8 mouse cellular contexts compared by ENCODE assay signal in genomic region chr15:103339961-103340337, GRCm38 (mm10). TPM values are rescaled to one million over a fixed set of nuclear protein-coding genes. Genes with fewer than 3 reads are reported as not detected.
A peak's percentile ranks its signal among the peaks of the same experiment; 100 is the strongest.
DNase-seq lines count a peak whose midpoint lies in the region; ATAC-seq and TF ChIP-seq lines count a peak whose summit lies in the region.

Zfp385a (minus strand) TSS chr15:103340093.

- H3K4me3 ChIP-seq in ES-E14 (ENCODE audit: insufficient read depth in 1 of 2, low read depth in 1 of 2, low read length in 2 of 2, poor library complexity in 1 of 2, severe bottlenecking in 1 of 2), result peak within 1 kb of the TSS; percentile 71 to 88
- H3K4me3 ChIP-seq in embryonic facial prominence, embryonic 14.5 days (ENCODE audit: low read depth, low read length), result peak within 1 kb of the TSS; percentile 53
- H3K4me3 ChIP-seq in heart, postnatal 0 days (ENCODE audit: low read depth, low read length), result peak within 1 kb of the TSS; percentile 52
- H3K4me3 ChIP-seq in lung, embryonic 16.5 days (ENCODE audit: low read length), result peak within 1 kb of the TSS; percentile 60

- peak; percentile 44 for ATAC-seq in embryonic facial prominence, embryonic 14.5 days (ENCODE audit: low read depth)
- ATAC-seq in heart, postnatal 0 days (ENCODE audit: insufficient read depth, low read depth), result peak; percentile 18; the same call in 1 of the 2 replicates
- ATAC-seq in lung, embryonic 16.5 days (ENCODE audit: low read depth), result peak; percentile 51

- peak within 1 kb of the TSS; percentile 69 for H3K4me2 ChIP-seq in embryonic facial prominence, embryonic 14.5 days (ENCODE audit: low read depth, low read length)
- H3K4me2 ChIP-seq in heart, postnatal 0 days (ENCODE audit: low read depth, low read length), result peak within 1 kb of the TSS; percentile 75
- H3K4me2 ChIP-seq in lung, embryonic 16.5 days (ENCODE audit: low read depth, low read length), result peak within 1 kb of the TSS; percentile 89

- H3K9me3 ChIP-seq in ES-E14 (ENCODE audit: control insufficient read depth, insufficient read depth, low read depth, low read length), result no peaks in the 10 kb centered on the region
- no peaks in the 10 kb centered on the region for H3K9me3 ChIP-seq in embryonic facial prominence, embryonic 14.5 days (ENCODE audit: control insufficient read depth, low read length)
- H3K9me3 ChIP-seq in heart, postnatal 0 days (replicated peaks; ENCODE audit: control insufficient read depth, low read length), result no peaks in the 10 kb centered on the region
- no peaks in the 10 kb centered on the region for H3K9me3 ChIP-seq in lung, embryonic 16.5 days (ENCODE audit: control insufficient read depth, low read length)

- DNase-seq in B cell, adult 2 months, result peak; percentile 79 to 82
- no peak for DNase-seq in ES-E14 (ENCODE audit: low read depth, low spot score)
- DNase-seq in embryonic facial prominence, embryonic 14.5 days (ENCODE audit: low spot score), result no peak
- DNase-seq in heart, postnatal 0 days (ENCODE audit: low spot score), result no peak
- peak in 1 of 2 experiments; percentile 64 for DNase-seq in layer of hippocampus, adult 8-10 months (ENCODE audit: low spot score in 2 of 2)
- DNase-seq in right cerebral cortex, postnatal 10 days (ENCODE audit: low spot score in 2 of 2), result peak; percentile 88 to 89
- DNase-seq in adipocyte (ENCODE audit: low spot score), result no peak

- no peak for TF ChIP-seq CTCF in heart, postnatal 0 days (IDR thresholded peaks at IDR 0.05; ENCODE audit: low read depth)

- peaks cover 12% of the 10 kb centered on the region for H3K36me3 ChIP-seq in ES-E14 (ENCODE audit: control insufficient read depth, insufficient read depth, low read length, poor library complexity, severe bottlenecking)
- H3K36me3 ChIP-seq in embryonic facial prominence, embryonic 14.5 days (ENCODE audit: control insufficient read depth, insufficient read depth, low read length), result peaks cover 14% of the 10 kb centered on the region
- peaks cover 17% of the 10 kb centered on the region for H3K36me3 ChIP-seq in heart, postnatal 0 days (replicated peaks; ENCODE audit: control insufficient read depth, insufficient read depth, low read length)
- H3K36me3 ChIP-seq in lung, embryonic 16.5 days (ENCODE audit: control insufficient read depth, insufficient read depth, low read length), result peaks cover 8% of the 10 kb centered on the region

- in situ Hi-C loops in ES-E14 (cut with MboI; ENCODE audit: low sequenced_read_pairs in 2 of 2, unreplicated experiment in 2 of 2), result no loop called here

- peaks cover 8% of the 10 kb centered on the region; the same call in 1 of the 2 replicates for H3K27me3 ChIP-seq in embryonic facial prominence, embryonic 14.5 days (replicated peaks; ENCODE audit: control insufficient read depth, insufficient read depth, low read length)
- peaks cover 37% of the 10 kb centered on the region for H3K27me3 ChIP-seq in heart, postnatal 0 days (ENCODE audit: control insufficient read depth, insufficient read depth, low read length)
- peaks cover 42% of the 10 kb centered on the region for H3K27me3 ChIP-seq in lung, embryonic 16.5 days (ENCODE audit: control insufficient read depth, insufficient read depth, low read depth, low read length)

- no peak within 1 kb of the TSS for H3K27ac ChIP-seq in ES-E14 (ENCODE audit: insufficient read depth, low read depth, low read length, poor library complexity, severe bottlenecking)
- no peak within 1 kb of the TSS; the same call in 1 of the 2 replicates for H3K27ac ChIP-seq in embryonic facial prominence, embryonic 14.5 days (replicated peaks; ENCODE audit: low read depth, low read length)
- H3K27ac ChIP-seq in heart, postnatal 0 days (ENCODE audit: low read depth), result no peak within 1 kb of the TSS
- no peak within 1 kb of the TSS for H3K27ac ChIP-seq in lung, embryonic 16.5 days (ENCODE audit: low read length)

- H3K4me1 ChIP-seq in ES-E14 (ENCODE audit: control insufficient read depth in 2 of 2, insufficient read depth in 2 of 2, low read length in 2 of 2, poor library complexity in 1 of 2), result peaks cover 11 to 43% of the 10 kb centered on the region in 2 experiments; a peak in 3 of 4 replicates
- peaks cover 23% of the 10 kb centered on the region for H3K4me1 ChIP-seq in embryonic facial prominence, embryonic 14.5 days (ENCODE audit: control insufficient read depth, insufficient read depth, low read length)
- no peaks in the 10 kb centered on the region for H3K4me1 ChIP-seq in heart, postnatal 0 days (ENCODE audit: control insufficient read depth, insufficient read depth)
- H3K4me1 ChIP-seq in lung, embryonic 16.5 days (replicated peaks; ENCODE audit: control insufficient read depth, insufficient read depth, low read length), result peaks cover 5% of the 10 kb centered on the region; the same call in 1 of the 2 replicates

- 5% methylated on average over 8 of the region's 26 CpGs for WGBS in embryonic facial prominence, embryonic 14.5 days
- WGBS in heart, postnatal 0 days, result 1% methylated on average over 21 of the region's 26 CpGs
- 1% methylated on average over 26 of the region's 26 CpGs for WGBS in lung, embryonic 16.5 days

- TF ChIP-seq EP300 in heart, postnatal 0 days (IDR thresholded peaks at IDR 0.05; ENCODE audit: low read depth), result no peak

- peak within 1 kb of the TSS; percentile 13 for H3K9ac ChIP-seq in ES-E14 (ENCODE audit: insufficient read depth, low read depth, low read length, poor library complexity, severe bottlenecking)
- peak within 1 kb of the TSS; percentile 58 for H3K9ac ChIP-seq in embryonic facial prominence, embryonic 14.5 days (ENCODE audit: low read depth, low read length)
- no peak within 1 kb of the TSS for H3K9ac ChIP-seq in heart, postnatal 0 days (replicated peaks; ENCODE audit: low read depth, low read length)
- H3K9ac ChIP-seq in lung, embryonic 16.5 days (ENCODE audit: low read length), result peak within 1 kb of the TSS; percentile 58

TF ChIP-seq in ES-E14, 5 proteins besides CTCF, POLR2A, EP300 and RAD21:
- TF ChIP-seq MAFK (IDR thresholded peaks at IDR 0.05; ENCODE audit: insufficient read depth, low read depth, low read length), result no peak
- no peak for TF ChIP-seq CHD2 (IDR thresholded peaks at IDR 0.05; ENCODE audit: low read depth, low read length)
- TF ChIP-seq HCFC1 (IDR thresholded peaks at IDR 0.05; ENCODE audit: borderline replicate concordance, insufficient read depth, low read length), result no peak
- no peak for TF ChIP-seq ZNF384 (IDR thresholded peaks at IDR 0.05; ENCODE audit: low read depth, low read length)
- TF ChIP-seq ZC3H11A (IDR thresholded peaks at IDR 0.05; ENCODE audit: borderline replicate concordance, low read depth, low read length), result no peak

RNA-seq across cellular contexts. Expression of gene Zfp385a, which starts in this region (rescaled TPM):
- total RNA-seq in ES-E14 (2012; rRNA removed), result 2.7 and 5.9 TPM in 2 replicates
- 18.4 and 19.0 TPM in 2 replicates for polyA plus RNA-seq in embryonic facial prominence, embryonic 14.5 days (2014; fragmentation: Nextera tagmentation; extraction: Ambion mirVana)
- 5.4 and 7.9 TPM in 2 replicates for total RNA-seq in heart, postnatal 0 days (2014; rRNA removed; ENCODE audit: low replicate concordance)
- polyA plus RNA-seq in heart, postnatal 0 days (2015; fragmentation: Nextera tagmentation; extraction: Ambion mirVana), result 4.5 and 5.5 TPM in 2 replicates
- 10 to 100 TPM; 37.9 to 55.5 (median 47.0) TPM for total RNA-seq in layer of hippocampus, adult 8-10 months (2022)
- 7.6 and 8.6 TPM in 2 replicates for polyA plus RNA-seq in lung, embryonic 16.5 days (2015; fragmentation: Nextera tagmentation; extraction: Ambion mirVana)

Comparison
In these comparisons a context has a peak if more than half of its experiments do, and no peak if none do; other contexts are left out.
1. DNase-seq: peak in B cell, adult 2 months (2 of 2) and right cerebral cortex, postnatal 10 days (2 of 2); none in ES-E14 (single experiment), embryonic facial prominence, embryonic 14.5 days (single experiment), heart, postnatal 0 days (single experiment) and adipocyte (single experiment).
2. Peak in every context shown above with its lines, with median percentiles within 50 percentile points of each other: H3K4me3 ChIP-seq, ATAC-seq and H3K4me2 ChIP-seq.